Mouse (Mus musculus): ENCODE data around the gene Mcam. TPM values are rescaled to one million over a fixed set of nuclear protein-coding genes. Genes with fewer than 3 reads are reported as not detected.
"Not testable (repeated sequence)": the region's sequence is repeated elsewhere in the genome, so short reads cannot be mapped to it uniquely, and the experiment has no call there.

Gene Mcam
- polyA plus RNA-seq, 1 experiment, result 66.4 TPM

- Histone ChIP-seq H3K4me1 (ENCODE audit: control insufficient read depth, insufficient read depth, low read length) (0 out of 2 replicates have a peak, but pooled peaks cover 9% of the 10 kb centered on the region), H3K4me3 (ENCODE audit: insufficient read depth, low read length) (no peak overlapping the region), H3K27ac (ENCODE audit: insufficient read depth, low read length) (no peak overlapping the region)
- no peak for TF ChIP-seq CTCF (IDR thresholded peaks at IDR 0.05; ENCODE audit: borderline replicate concordance, insufficient read depth, low read length)
- TF ChIP-seq POLR2A (IDR thresholded peaks at IDR 0.05; ENCODE audit: low read depth, low read length), result no peak
Measured at GRCm38 (mm10) chr9:44108269-44109055, 25.8 kb upstream of the Mcam start.

GRCm38 (mm10) chr9:44109360-44110095, 24.7 kb upstream of the Mcam start:
- H3K4me3 ChIP-seq (ENCODE audit: insufficient read depth, low read length), result 0 out of 2 replicates have a peak overlapping the region, but pooled peaks have one; percentile 5
- TF ChIP-seq POLR2A (IDR thresholded peaks at IDR 0.05; ENCODE audit: low read depth, low read length), result no peak
- TF ChIP-seq CTCF (IDR thresholded peaks at IDR 0.05; ENCODE audit: borderline replicate concordance, insufficient read depth, low read length), result peak; percentile 30; the same call in 1 of the 2 replicates
- no peak overlapping the region for H3K27ac ChIP-seq (ENCODE audit: insufficient read depth, low read length)
- peaks cover 9% of the 10 kb centered on the region; the same call in 1 of the 2 replicates for H3K4me1 ChIP-seq (ENCODE audit: control insufficient read depth, insufficient read depth, low read length)

- H3K4me3 ChIP-seq (ENCODE audit: insufficient read depth, low read length); H3K27ac ChIP-seq (ENCODE audit: insufficient read depth, low read length); H3K4me1 ChIP-seq (ENCODE audit: control insufficient read depth, insufficient read depth, low read length): not testable (repeated sequence)
Measured at GRCm38 (mm10) chr9:44111909-44112308, 22.4 kb upstream of the Mcam start.

- peak within 1 kb of the TSS; percentile 60 for H3K4me3 ChIP-seq (ENCODE audit: insufficient read depth, low read length)
- peaks cover 4% of the 10 kb centered on the region; the same call in 1 of the 2 replicates for H3K4me1 ChIP-seq (ENCODE audit: control insufficient read depth, insufficient read depth, low read length)
- TF ChIP-seq CTCF (IDR thresholded peaks at IDR 0.05; ENCODE audit: borderline replicate concordance, insufficient read depth, low read length) (no peak), POLR2A (IDR thresholded peaks at IDR 0.05; ENCODE audit: low read depth, low read length) (peak; percentile 60)
- H3K27ac ChIP-seq (ENCODE audit: insufficient read depth, low read length), result no peak within 1 kb of the TSS; the same call in 1 of the 2 replicates
Measured at GRCm38 (mm10) chr9:44113105-44113789, 21.0 kb upstream of the Mcam start, which contains the start of the genes Gm49380 and Rnf26. TSS of gene Gm49380 (minus strand) at chr9:44113500. TSS of gene Rnf26 (minus strand) at chr9:44113517.

- H3K4me3 ChIP-seq (ENCODE audit: insufficient read depth, low read length), result no peak overlapping the region
- TF ChIP-seq POLR2A (IDR thresholded peaks at IDR 0.05; ENCODE audit: low read depth, low read length) (no peak), CTCF (IDR thresholded peaks at IDR 0.05; ENCODE audit: borderline replicate concordance, insufficient read depth, low read length) (no peak)
- H3K27ac ChIP-seq (ENCODE audit: insufficient read depth, low read length), result no peak overlapping the region
- H3K4me1 ChIP-seq (ENCODE audit: control insufficient read depth, insufficient read depth, low read length), result no peaks in the 10 kb centered on the region; the same call in 1 of the 2 replicates
Measured at GRCm38 (mm10) chr9:44114453-44114852, 19.8 kb upstream of the Mcam start.

- no peak for TF ChIP-seq CTCF (IDR thresholded peaks at IDR 0.05; ENCODE audit: borderline replicate concordance, insufficient read depth, low read length)
- no peak for TF ChIP-seq POLR2A (IDR thresholded peaks at IDR 0.05; ENCODE audit: low read depth, low read length)
- Histone ChIP-seq H3K4me1 (ENCODE audit: control insufficient read depth, insufficient read depth, low read length) (no peaks in the 10 kb centered on the region; the same call in 1 of the 2 replicates), H3K4me3 (ENCODE audit: insufficient read depth, low read length) (no peak overlapping the region), H3K27ac (ENCODE audit: insufficient read depth, low read length) (no peak overlapping the region)
Measured at GRCm38 (mm10) chr9:44115599-44115998, 18.7 kb upstream of the Mcam start.

- Histone ChIP-seq H3K27ac (ENCODE audit: insufficient read depth, low read length) (no peak overlapping the region), H3K4me3 (ENCODE audit: insufficient read depth, low read length) (no peak overlapping the region), H3K4me1 (ENCODE audit: control insufficient read depth, insufficient read depth, low read length) (no peaks in the 10 kb centered on the region; the same call in 1 of the 2 replicates)
- no peak for TF ChIP-seq POLR2A (IDR thresholded peaks at IDR 0.05; ENCODE audit: low read depth, low read length)
- TF ChIP-seq CTCF (IDR thresholded peaks at IDR 0.05; ENCODE audit: borderline replicate concordance, insufficient read depth, low read length), result no peak
Measured at GRCm38 (mm10) chr9:44116182-44116581, 18.1 kb upstream of the Mcam start.

- Histone ChIP-seq H3K4me3 (ENCODE audit: insufficient read depth, low read length) (no peak overlapping the region), H3K4me1 (ENCODE audit: control insufficient read depth, insufficient read depth, low read length) (no peaks in the 10 kb centered on the region; the same call in 1 of the 2 replicates), H3K27ac (ENCODE audit: insufficient read depth, low read length) (no peak overlapping the region)
- TF ChIP-seq POLR2A (IDR thresholded peaks at IDR 0.05; ENCODE audit: low read depth, low read length), result no peak
- peak; percentile 55 for TF ChIP-seq CTCF (IDR thresholded peaks at IDR 0.05; ENCODE audit: borderline replicate concordance, insufficient read depth, low read length)
Measured at GRCm38 (mm10) chr9:44119011-44119410, 15.3 kb upstream of the Mcam start.

- no peak for TF ChIP-seq POLR2A (IDR thresholded peaks at IDR 0.05; ENCODE audit: low read depth, low read length)
- no peak for TF ChIP-seq CTCF (IDR thresholded peaks at IDR 0.05; ENCODE audit: borderline replicate concordance, insufficient read depth, low read length)
Measured at GRCm38 (mm10) chr9:44119948-44120465, 14.3 kb upstream of the Mcam start.

More at GRCm38 (mm10) chr9:44119948-44120465, 14.3 kb upstream of the Mcam start:
- Histone ChIP-seq H3K4me1 (ENCODE audit: control insufficient read depth, insufficient read depth, low read length) (no peaks in the 10 kb centered on the region), H3K4me3 (ENCODE audit: insufficient read depth, low read length) (no peak overlapping the region), H3K27ac (ENCODE audit: insufficient read depth, low read length) (no peak overlapping the region)

Data from embryonic fibroblast, embryonic 13.5 days (primary cell).